Mouse (Mus musculus) 3T3-L1 (cell line): Measurements from ENCODE around the gene Nkx1-2.

Source experiments
- DNase-seq: peaks from one replicate; pipeline ENCODE4 v3.0.0-alpha.2; 2015; ENCODE audit warnings: low read depth, low spot score

Gene Nkx1-2

GRCm38 (mm10) chr7:132605689-132606088, 6.3 kb upstream of the Nkx1-2 start:
- no peak for DNase-seq

- no peak for DNase-seq
These were observed 5.3 kb upstream of the Nkx1-2 start for GRCm38 (mm10) chr7:132604720-132605119.

GRCm38 (mm10) chr7:132600926-132601325, 1.5 kb upstream of the Nkx1-2 start:
- no peak for DNase-seq

- DNase-seq, result no peak
These were observed 589 bp upstream of the Nkx1-2 start for GRCm38 (mm10) chr7:132600026-132600425.

GRCm38 (mm10) chr7:132597251-132598041, 2.0 kb downstream of the Nkx1-2 start:
- no peak for DNase-seq

- no peak for DNase-seq
These were observed 2.7 kb downstream of the Nkx1-2 start for GRCm38 (mm10) chr7:132596557-132597250.

- DNase-seq, result no peak
These were observed 3.6 kb downstream of the Nkx1-2 start for GRCm38 (mm10) chr7:132595787-132596186.

- no peak for DNase-seq
These were observed 5.1 kb downstream of the Nkx1-2 start for GRCm38 (mm10) chr7:132594325-132594724.

- no peak for DNase-seq
These were observed 5.7 kb downstream of the Nkx1-2 start for GRCm38 (mm10) chr7:132593762-132594161.

- DNase-seq, result no peak
These were observed 9.8 kb downstream of the Nkx1-2 start for GRCm38 (mm10) chr7:132589610-132590009.

GRCm38 (mm10) chr7:132587167-132587566, 12.3 kb downstream of the Nkx1-2 start:
- DNase-seq, result no peak

- DNase-seq, result no peak
These were observed 13.5 kb downstream of the Nkx1-2 start for GRCm38 (mm10) chr7:132585695-132586491.

GRCm38 (mm10) chr7:132581441-132581840, 18.0 kb downstream of the Nkx1-2 start:
- no peak for DNase-seq

- no peak for DNase-seq
These were observed 18.9 kb downstream of the Nkx1-2 start for GRCm38 (mm10) chr7:132580511-132580910.

- peak; percentile 53 for DNase-seq
These were observed 22.5 kb downstream of the Nkx1-2 start for GRCm38 (mm10) chr7:132576891-132577290.

- DNase-seq, result peak; percentile 96
These were observed 23.3 kb downstream of the Nkx1-2 start, which contains the start of gene Oat for GRCm38 (mm10) chr7:132576116-132576650. Oat (minus strand) TSS chr7:132576398.

GRCm38 (mm10) chr7:132575623-132576022, 23.8 kb downstream of the Nkx1-2 start:
- peak; percentile 97 for DNase-seq

GRCm38 (mm10) chr7:132574646-132575045, 24.8 kb downstream of the Nkx1-2 start:
- no peak for DNase-seq

GRCm38 (mm10) chr7:132573205-132573604, 26.2 kb downstream of the Nkx1-2 start:
- no peak for DNase-seq

GRCm38 (mm10) chr7:132572738-132573137, 26.7 kb downstream of the Nkx1-2 start:
- DNase-seq, result no peak

- DNase-seq, result no peak
These were observed 28.0 kb downstream of the Nkx1-2 start for GRCm38 (mm10) chr7:132571481-132571880.

GRCm38 (mm10) chr7:132570071-132570470, 29.4 kb downstream of the Nkx1-2 start:
- no peak for DNase-seq
